Mouse (Mus musculus) heart, adult 2 months (tissue): ENCODE results near the gene Znhit3.

Experiments
- CTCF ChIP-seq: fragments of 200-600 bp; IDR thresholded peaks from 2 replicates; pipeline ENCODE4 v1.8.1; 2022; ENCODE audit warnings: antibody characterized with exemption, mild to moderate bottlenecking, moderate library complexity
- POLR2A ChIP-seq: fragments of 200-500 bp; IDR thresholded peaks from 2 replicates; pipeline ENCODE4 v1.6.1; 2011; ENCODE audit warnings: mild to moderate bottlenecking, low read depth, low read length, control low read depth; ENCODE audit not compliant: insufficient read depth

- TF ChIP-seq POLR2A (no peak), CTCF (no peak)
Measured at GRCm38 (mm10) chr11:84916703-84917300, 636 bp upstream of the Znhit3 start.
